Mouse (Mus musculus): ENCODE measurements around the gene Mcidas.
"Not testable (repeated sequence)": the region's sequence is repeated elsewhere in the genome, so short reads cannot be mapped to it uniquely, and the experiment has no call there.

Gene Mcidas

GRCm38 (mm10) chr13:113013174-113013953, 19.7 kb downstream of the Mcidas start:
- not testable (repeated sequence) for DNase-seq

- no peak for DNase-seq
Measured at GRCm38 (mm10) chr13:113021521-113021920, 27.9 kb downstream of the Mcidas start.

DNA sequence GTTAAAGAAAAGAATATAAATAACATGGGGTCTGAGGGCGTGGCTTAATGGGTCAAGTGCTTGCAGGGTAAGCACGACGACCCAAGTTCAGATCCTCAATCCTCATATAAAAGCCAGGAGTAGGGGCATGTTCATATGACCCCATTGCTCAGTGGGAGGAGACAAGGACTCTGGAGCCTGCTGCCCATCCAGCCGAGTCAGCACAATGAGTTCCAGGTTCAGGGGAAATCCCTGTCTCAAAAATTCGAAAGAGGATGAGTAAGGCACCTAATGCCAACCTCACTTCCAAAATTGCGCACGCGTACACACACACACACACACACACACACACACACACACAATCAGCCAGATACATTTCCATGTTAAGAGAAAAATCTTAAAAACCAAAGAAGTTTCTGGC, 28.8 kb downstream of the Mcidas start:
- DNase-seq = no peak

GRCm38 (mm10) chr13:113023274-113024143, 29.9 kb downstream of the Mcidas start:
- DNase-seq = no peak

DNA sequence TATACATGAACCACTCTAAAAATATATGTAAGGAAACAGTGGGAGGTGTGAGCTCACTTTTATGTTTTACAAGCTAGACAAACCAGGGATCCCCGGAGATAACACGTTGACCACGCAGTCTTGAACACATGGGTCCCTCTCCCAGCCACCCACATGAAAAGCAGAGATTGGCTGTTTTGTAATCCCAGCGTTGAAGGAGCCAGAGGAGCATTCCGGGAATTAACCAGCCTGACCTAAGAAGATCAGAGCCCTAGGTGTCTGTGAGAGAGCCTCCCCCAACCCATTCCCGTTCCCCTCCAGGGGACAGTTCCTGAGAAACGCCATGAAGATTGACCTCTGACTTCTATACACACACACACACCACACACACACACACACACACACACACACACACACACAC, 37.7 kb downstream of the Mcidas start:
- no peak for DNase-seq

- DNase-seq = peak; percentile 15
Measured at GRCm38 (mm10) chr13:113031792-113032571, 38.3 kb downstream of the Mcidas start.

GRCm38 (mm10) chr13:113032831-113033230, 39.2 kb downstream of the Mcidas start:
- DNase-seq = no peak

GRCm38 (mm10) chr13:113034271-113034886, 40.7 kb downstream of the Mcidas start:
- no peak for DNase-seq

DNA sequence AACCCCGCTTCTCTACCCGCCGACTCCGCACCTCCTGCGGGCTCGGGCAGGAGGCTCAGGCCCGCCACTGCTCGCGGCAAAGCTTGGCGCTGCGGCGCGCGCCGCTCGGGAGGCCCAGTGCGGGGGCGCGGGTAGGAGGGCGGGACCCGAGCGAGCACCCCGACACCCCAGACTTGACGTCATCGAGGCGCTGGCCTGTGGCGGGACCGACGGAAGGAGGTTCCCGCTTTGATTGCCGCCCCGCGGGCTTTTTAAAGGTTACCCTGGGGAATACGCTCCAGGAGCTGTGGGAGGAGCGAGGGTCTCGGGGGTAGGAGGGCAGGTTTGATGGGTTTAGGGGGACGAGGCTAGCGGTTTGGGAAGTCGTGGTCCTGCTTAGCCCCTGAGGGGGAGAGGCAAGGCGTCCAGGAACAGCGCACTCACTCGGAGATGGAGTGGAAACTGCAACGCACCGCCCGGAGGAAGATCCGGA, 41.3 kb downstream of the Mcidas start, which contains the start of gene Cdc20b:
Cdc20b (plus strand) TSS at position 162 of the 472 bp plus-strand sequence.
- no peak for DNase-seq

- peak; percentile 70 for DNase-seq
Measured at GRCm38 (mm10) chr13:113035852-113036251, 42.2 kb downstream of the Mcidas start.

- no peak for DNase-seq
Measured at GRCm38 (mm10) chr13:113044876-113045275, 51.2 kb downstream of the Mcidas start.

DNA sequence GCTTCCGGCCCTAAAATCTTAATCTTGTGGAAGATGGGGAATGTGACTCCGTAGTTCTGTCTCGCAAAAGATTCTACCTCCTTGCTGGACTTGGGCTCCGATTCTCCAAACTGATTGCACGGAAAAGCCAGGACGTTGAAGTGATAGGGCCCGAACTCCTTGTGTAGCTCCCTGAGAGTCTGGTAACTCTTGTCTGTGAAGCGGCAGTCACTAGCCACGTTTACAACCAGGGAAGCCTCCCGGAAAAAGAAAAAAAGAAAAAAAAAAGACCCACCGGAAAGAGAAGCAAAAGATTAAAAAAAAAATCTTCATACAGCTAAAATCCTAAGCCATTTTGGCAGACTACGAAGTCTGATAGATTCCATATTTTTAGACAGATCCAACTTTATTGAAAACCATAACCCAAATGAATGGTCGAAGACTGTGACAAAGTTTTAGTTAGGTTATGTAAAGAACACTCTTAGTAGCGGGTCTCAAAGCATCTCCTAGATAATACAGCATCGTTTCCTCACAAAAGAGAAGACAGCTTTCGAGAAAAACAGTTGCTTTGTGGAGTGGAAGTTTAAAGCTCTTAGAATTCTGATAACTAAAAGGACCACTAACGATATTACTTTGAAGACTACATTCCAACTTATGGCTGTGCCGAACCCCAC, 51.9 kb downstream of the Mcidas start:
- no peak for DNase-seq

GRCm38 (mm10) chr13:113046211-113046883, 52.7 kb downstream of the Mcidas start, which contains the start of gene Gpx8:
Gene Gpx8, minus strand, starts transcription at chr13:113046410.
- peak; percentile 32 for DNase-seq

DNA sequence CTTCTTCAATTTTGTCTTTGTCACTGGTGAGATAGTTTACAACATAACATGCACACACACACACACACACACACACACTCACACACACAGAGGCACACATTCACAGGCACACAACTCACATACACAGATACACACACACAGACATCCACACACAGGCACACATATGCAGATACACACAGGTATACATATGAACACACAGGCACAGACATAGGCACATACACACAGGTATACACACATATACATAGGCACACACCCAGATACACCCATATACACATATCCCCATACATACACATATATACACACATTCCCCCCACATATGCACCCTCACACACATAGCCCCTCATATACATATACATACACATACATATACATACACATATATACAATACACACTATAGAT, 53.4 kb downstream of the Mcidas start:
- no peak for DNase-seq

DNA sequence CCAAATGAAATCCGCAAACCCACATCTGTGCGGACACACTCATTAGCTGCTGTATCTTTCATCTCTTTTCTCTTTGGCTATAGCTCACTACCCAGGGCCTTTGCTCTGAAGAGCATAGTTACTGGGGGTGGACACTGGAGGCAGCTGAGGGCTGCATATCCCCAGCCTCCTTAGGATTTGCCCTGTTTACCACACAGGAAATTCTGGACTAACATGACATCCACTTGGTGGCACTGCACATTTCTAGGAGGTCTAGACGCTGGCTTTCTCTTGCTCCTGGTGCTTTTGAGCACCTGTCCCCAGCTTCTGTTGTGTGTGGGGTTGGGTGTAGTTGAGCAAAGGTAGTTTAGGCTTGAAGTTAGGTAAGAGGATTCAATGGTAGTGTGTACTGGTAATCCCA, 54.0 kb downstream of the Mcidas start:
- DNase-seq = no peak
